Mouse (Mus musculus) limb, embryonic 10.5 days (tissue): ENCODE measurements around the gene Rreb1. TPM values are rescaled to one million over a fixed set of nuclear protein-coding genes. Genes with fewer than 3 reads are reported as not detected.

Experiments used
- DNase-seq: peaks from one replicate; pipeline ENCODE4 v3.0.0-alpha.2; 2017; ENCODE audit warnings: low spot score
- H3K27ac ChIP-seq: fragments of 300-500 bp; sonication (generic); 2 replicates; pipeline ENCODE4 v1.5.1; 2016; ENCODE audit warnings: mild to moderate bottlenecking
- H3K27me3 ChIP-seq: fragments of 300-500 bp; sonication (generic); 2 replicates; pipeline ENCODE4 v1.6.1; 2016; ENCODE audit warnings: low read depth, mild to moderate bottlenecking; ENCODE audit not compliant: poor library complexity, severe bottlenecking
- H3K36me3 ChIP-seq: fragments of 300-500 bp; sonication (generic); 2 replicates; pipeline ENCODE4 v1.6.1; 2016; ENCODE audit warnings: mild to moderate bottlenecking, moderate library complexity
- H3K4me1 ChIP-seq: fragments of 300-500 bp; sonication (generic); 2 replicates; pipeline ENCODE4 v1.6.1; 2016
- H3K4me3 ChIP-seq: fragments of 300-500 bp; sonication (generic); 2 replicates; pipeline ENCODE4 v1.5.1; 2016; ENCODE audit warnings: mild to moderate bottlenecking, moderate library complexity
- H3K9me3 ChIP-seq: fragments of 300-500 bp; sonication (generic); replicated peaks from 2 replicates; pipeline ENCODE4 v1.6.1; 2016; ENCODE audit warnings: mild to moderate bottlenecking
- WGBS: fragments of 180-500 bp; shearing (Covaris S2); methylation state at CpG from one replicate; pipeline ENCODE4 v1.1.7; 2016; 5-methylcytosine and 5-hydroxymethylcytosine counted together
- polyA plus RNA-seq: library from polyadenylated mRNA; unstranded; fragments of >200 nt; fragmentation: Nextera tagmentation; extraction: Ambion mirVana; gene quantifications from 2 replicates; pipeline ENCODE4 v1.2.1, GENCODE M21; 2016

Gene Rreb1
- polyA plus RNA-seq, 1 experiment from 2014 or later, result 5.4 TPM

DNA sequence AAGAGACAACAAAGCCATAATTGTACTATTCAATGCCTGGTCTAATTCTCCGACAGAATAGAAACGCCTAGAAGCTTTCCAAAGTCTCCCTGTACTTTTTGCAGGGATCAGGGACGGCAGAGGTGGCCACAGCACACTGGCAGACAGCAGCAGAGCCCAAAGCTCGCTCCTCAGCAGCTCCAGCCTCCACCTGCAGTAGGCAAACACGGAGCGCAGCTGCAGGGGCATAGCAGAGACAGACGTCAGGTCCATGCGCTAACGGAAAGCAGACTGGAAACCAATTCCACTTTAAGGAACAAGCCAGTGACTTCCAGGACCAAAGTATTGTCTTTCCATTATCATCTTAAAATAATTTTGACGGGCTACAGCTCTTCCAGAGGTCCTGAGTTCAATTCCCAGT, 208.0 kb downstream of the Rreb1 start:
- Histone ChIP-seq H3K36me3 (peaks cover 100% of the 10 kb centered on the region), H3K4me3 (no peak overlapping the region), H3K9me3 (no peaks in the 10 kb centered on the region), H3K27me3 (no peaks in the 10 kb centered on the region), H3K4me1 (no peaks in the 10 kb centered on the region), H3K27ac (no peak overlapping the region)
- 93% methylated on average over 10 of the region's 10 CpGs for WGBS
- no peak for DNase-seq

GRCm38 (mm10) chr13:37989701-37990100, 211.5 kb downstream of the Rreb1 start:
- H3K4me1 ChIP-seq, result peaks cover 15% of the 10 kb centered on the region
- H3K27ac ChIP-seq, result no peak overlapping the region
- H3K27me3 ChIP-seq, result no peaks in the 10 kb centered on the region
- peaks cover 72% of the 10 kb centered on the region for H3K36me3 ChIP-seq
- no peak overlapping the region for H3K4me3 ChIP-seq
- no peaks in the 10 kb centered on the region for H3K9me3 ChIP-seq
- DNase-seq, result no peak
- 94% methylated on average over 8 of the region's 8 CpGs for WGBS

DNA sequence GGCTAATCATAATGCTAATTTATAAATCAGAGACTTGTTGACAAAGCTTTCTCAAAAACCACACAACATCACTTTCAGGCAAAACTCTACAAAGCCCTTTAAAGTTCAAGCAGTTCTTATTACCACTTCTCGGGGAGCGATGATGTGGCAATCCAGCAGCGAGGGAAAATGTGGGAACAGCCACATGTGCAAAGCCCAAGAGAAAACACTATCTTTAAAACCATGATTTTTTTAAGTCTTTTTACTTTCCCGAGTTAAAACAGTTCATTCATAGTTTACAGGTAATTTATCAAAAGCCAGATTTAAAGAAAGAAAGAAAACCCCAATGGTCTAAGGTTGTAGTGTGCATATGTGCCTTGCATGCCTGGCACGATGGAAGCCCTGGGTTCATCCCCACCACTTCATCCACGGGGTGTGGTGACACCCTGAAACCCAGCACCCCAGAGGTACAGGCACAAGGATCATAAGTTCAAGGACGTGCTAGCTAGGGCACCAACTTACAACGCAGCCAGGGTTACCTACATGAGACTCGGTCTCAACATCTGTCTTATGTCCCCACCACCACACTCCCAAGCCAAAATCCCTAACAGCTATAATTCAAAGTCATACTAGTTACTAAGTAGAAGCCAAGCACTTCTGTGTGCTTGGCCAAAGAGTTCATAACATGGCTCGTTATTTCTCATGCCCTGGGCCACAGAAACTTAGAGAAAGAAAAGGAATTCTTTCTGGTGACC, 214.6 kb downstream of the Rreb1 start:
- peak; percentile 44 for DNase-seq
- Histone ChIP-seq H3K27me3 (no peaks in the 10 kb centered on the region), H3K4me1 (peaks cover 15% of the 10 kb centered on the region), H3K36me3 (peaks cover 41% of the 10 kb centered on the region), H3K27ac (peak overlapping the region; percentile 98), H3K4me3 (peak overlapping the region; percentile 94), H3K9me3 (no peaks in the 10 kb centered on the region)
- 20% methylated on average over 10 of the region's 10 CpGs for WGBS

DNA sequence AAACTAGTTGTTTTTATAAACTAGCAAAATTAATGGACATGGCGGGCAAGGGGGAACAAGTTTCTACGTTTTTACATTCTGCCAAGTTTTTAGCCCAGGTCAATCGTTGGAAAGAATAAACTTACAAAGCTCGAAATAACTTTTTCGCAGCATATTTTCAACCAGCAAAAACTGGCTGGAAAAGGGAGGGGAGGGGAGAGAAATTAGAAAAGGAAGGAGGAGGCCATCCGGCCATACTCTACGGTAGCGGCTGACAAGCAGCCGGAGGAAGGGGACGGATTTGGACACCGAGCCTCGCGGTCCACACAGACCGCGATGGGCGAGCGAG, 215.1 kb downstream of the Rreb1 start:
- peaks cover 35% of the 10 kb centered on the region for H3K36me3 ChIP-seq
- no peaks in the 10 kb centered on the region for H3K27me3 ChIP-seq
- peak overlapping the region; percentile 98 for H3K27ac ChIP-seq
- no peak for DNase-seq
- peak overlapping the region; percentile 94 for H3K4me3 ChIP-seq
- WGBS, result under 1% methylated on average over 17 of the region's 17 CpGs
- H3K9me3 ChIP-seq, result no peaks in the 10 kb centered on the region
- peaks cover 15% of the 10 kb centered on the region for H3K4me1 ChIP-seq

DNA sequence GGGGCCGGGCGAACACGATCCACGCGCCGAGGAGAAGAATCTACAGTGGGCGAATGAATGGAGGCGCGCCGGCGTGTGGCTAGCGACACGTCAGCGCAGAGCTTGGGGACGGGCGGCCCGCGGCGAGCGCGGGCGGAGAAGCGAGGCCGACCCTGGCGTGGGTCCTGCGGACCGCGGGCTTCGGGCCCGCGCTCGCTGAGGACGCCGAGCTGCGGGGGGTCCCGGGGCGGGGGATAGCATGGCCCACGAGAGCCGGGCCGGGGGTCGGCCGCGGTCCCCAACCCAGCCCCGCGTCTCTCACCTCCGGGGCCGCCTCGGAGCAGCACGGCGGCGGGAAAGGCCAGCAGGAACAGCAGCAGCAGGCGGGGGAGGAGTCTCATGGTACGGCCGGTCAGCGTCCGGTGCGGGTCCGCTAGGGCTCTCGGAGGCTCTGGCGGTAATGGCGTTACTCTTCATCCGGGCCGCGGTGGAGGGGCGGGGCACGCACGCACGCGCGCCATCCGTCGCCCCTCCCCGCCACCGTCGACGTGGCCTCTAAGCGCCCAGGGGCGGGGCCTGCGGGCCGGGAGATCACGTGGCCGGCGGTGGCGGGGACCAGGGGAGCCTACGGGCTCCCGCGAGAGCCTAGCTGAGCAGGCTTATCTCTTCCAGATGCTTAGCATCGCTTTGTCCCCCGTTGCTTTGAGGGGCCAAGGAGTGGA, 215.7 kb downstream of the Rreb1 start, which contains the start of gene Ssr1:
Gene Ssr1, minus strand, starts transcription at position 514 of the 701 bp plus-strand sequence.
- Histone ChIP-seq H3K4me1 (peaks cover 15% of the 10 kb centered on the region), H3K27me3 (no peaks in the 10 kb centered on the region), H3K9me3 (no peaks in the 10 kb centered on the region), H3K27ac (peak within 1 kb of the TSS; percentile 98), H3K4me3 (peak within 1 kb of the TSS; percentile 94), H3K36me3 (peaks cover 30% of the 10 kb centered on the region)
- WGBS, result under 1% methylated on average over 82 of the region's 89 CpGs
- peak; percentile 98 for DNase-seq

DNA sequence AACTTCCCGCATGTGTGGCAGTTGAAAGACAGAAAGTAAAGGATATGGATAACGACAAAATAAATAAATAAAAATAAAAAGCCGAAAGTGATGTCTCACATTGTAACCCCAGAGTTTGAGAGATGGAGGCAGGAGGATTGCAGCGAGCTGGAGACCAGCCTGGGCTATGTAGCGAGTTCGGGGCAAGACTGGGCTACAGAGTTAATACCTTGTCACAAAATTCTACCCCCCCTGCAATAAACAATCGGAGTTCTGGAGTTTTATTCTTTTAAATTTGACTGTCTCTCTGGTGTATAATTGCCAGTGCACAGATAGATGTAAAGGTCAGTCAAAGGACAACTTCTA, 216.2 kb downstream of the Rreb1 start:
- peaks cover 25% of the 10 kb centered on the region for H3K36me3 ChIP-seq
- peaks cover 15% of the 10 kb centered on the region for H3K4me1 ChIP-seq
- H3K27ac ChIP-seq, result peak overlapping the region; percentile 98
- 26% methylated on average over 7 of the region's 7 CpGs for WGBS
- DNase-seq, result no peak
- no peaks in the 10 kb centered on the region for H3K9me3 ChIP-seq
- peak overlapping the region; percentile 94 for H3K4me3 ChIP-seq
- H3K27me3 ChIP-seq, result no peaks in the 10 kb centered on the region

DNA sequence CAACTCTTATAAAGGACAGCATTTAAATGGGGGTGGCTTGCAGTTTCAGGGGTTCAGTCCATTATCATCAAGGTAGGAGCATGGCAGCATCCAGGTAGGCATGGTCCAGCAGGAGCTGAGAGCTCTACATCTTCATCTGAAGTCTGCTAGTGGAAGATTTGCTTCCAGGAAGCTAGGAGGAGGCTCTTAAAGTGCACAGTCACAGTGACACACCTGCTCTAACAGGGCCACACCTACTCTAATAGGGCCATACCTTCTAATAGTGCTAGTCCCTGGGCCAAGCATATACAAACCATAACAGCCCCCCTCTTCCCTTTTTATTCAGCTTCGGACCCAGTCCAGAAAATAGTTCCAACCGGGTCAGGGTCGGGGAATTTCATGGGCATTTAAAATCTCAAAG, 221.5 kb downstream of the Rreb1 start:
- WGBS, result 88% methylated on average over 3 of the region's 3 CpGs

More for the DNA sequence above, 221.5 kb downstream of the Rreb1 start:
- Histone ChIP-seq H3K36me3 (no peaks in the 10 kb centered on the region), H3K27me3 (no peaks in the 10 kb centered on the region), H3K9me3 (no peaks in the 10 kb centered on the region), H3K4me3 (no peak overlapping the region), H3K4me1 (no peaks in the 10 kb centered on the region), H3K27ac (no peak overlapping the region)
- DNase-seq, result no peak

Other genes starting within 250 kb of the Rreb1 start
- 103 and 114 TPM in 2 replicates for gene Ssr1, start 215.8 kb downstream of the Rreb1 start, polyA plus RNA-seq